Mouse (Mus musculus) olfactory bulb, adult 2 months (tissue): Measurements from ENCODE around the gene Orc4.

Source experiments
- CTCF ChIP-seq: fragments of 200-500 bp; IDR thresholded peaks from 2 replicates; pipeline ENCODE4 v1.5.1; 2012; ENCODE audit warnings: low read depth, mild to moderate bottlenecking, low read length, moderate library complexity; ENCODE audit not compliant: insufficient read depth
- POLR2A ChIP-seq: fragments of 200-500 bp; IDR thresholded peaks from 2 replicates; pipeline ENCODE4 v1.6.1; 2012; ENCODE audit warnings: mild to moderate bottlenecking, low read depth, low read length, moderate library complexity; ENCODE audit not compliant: insufficient read depth

- no peak for TF ChIP-seq CTCF
- no peak for TF ChIP-seq POLR2A
Measured at GRCm38 (mm10) chr2:48885945-48886344, 64.1 kb downstream of the Orc4 start.
